Mouse (Mus musculus) midbrain, embryonic 10.5 days (tissue): ENCODE results near the gene Numbl. TPM values are rescaled to one million over a fixed set of nuclear protein-coding genes. Genes with fewer than 3 reads are reported as not detected.
A peak's percentile ranks its signal among the peaks of the same experiment; 100 is the strongest.

Source experiments
- DNase-seq: peaks from one replicate; pipeline ENCODE4 v3.0.0-alpha.2; 2017; ENCODE audit warnings: low spot score
- H3K27ac ChIP-seq: fragments of 300-500 bp; sonication (generic); replicated peaks from 2 replicates; pipeline ENCODE4 v1.5.1; 2016; ENCODE audit warnings: mild to moderate bottlenecking
- H3K27me3 ChIP-seq: fragments of 300-500 bp; sonication (generic); 2 replicates; pipeline ENCODE4 v1.6.1; 2016; ENCODE audit warnings: low read depth, mild to moderate bottlenecking; ENCODE audit not compliant: poor library complexity, severe bottlenecking
- H3K36me3 ChIP-seq: fragments of 300-500 bp; sonication (generic); 2 replicates; pipeline ENCODE4 v1.6.1; 2016; ENCODE audit warnings: mild to moderate bottlenecking, moderate library complexity
- H3K4me1 ChIP-seq: fragments of 300-500 bp; sonication (generic); 2 replicates; pipeline ENCODE4 v1.6.1; 2016
- H3K4me3 ChIP-seq: fragments of 300-500 bp; sonication (generic); 2 replicates; pipeline ENCODE4 v1.5.1; 2016; ENCODE audit warnings: mild to moderate bottlenecking, moderate library complexity
- H3K9me3 ChIP-seq: fragments of 300-500 bp; sonication (generic); replicated peaks from 2 replicates; pipeline ENCODE4 v1.6.1; 2016; ENCODE audit warnings: mild to moderate bottlenecking
- WGBS: fragments of 180-500 bp; shearing (Covaris S2); methylation state at CpG from one replicate; pipeline ENCODE4 v1.1.7; 2016; 5-methylcytosine and 5-hydroxymethylcytosine counted together
- polyA plus RNA-seq: library from polyadenylated mRNA; unstranded; fragments of >200 nt; fragmentation: Nextera tagmentation; extraction: Ambion mirVana; gene quantifications from 2 replicates; pipeline ENCODE4 v1.2.1, GENCODE M21; 2016

Gene Numbl
- 21.0 and 25.7 TPM in 2 replicates for polyA plus RNA-seq

DNA sequence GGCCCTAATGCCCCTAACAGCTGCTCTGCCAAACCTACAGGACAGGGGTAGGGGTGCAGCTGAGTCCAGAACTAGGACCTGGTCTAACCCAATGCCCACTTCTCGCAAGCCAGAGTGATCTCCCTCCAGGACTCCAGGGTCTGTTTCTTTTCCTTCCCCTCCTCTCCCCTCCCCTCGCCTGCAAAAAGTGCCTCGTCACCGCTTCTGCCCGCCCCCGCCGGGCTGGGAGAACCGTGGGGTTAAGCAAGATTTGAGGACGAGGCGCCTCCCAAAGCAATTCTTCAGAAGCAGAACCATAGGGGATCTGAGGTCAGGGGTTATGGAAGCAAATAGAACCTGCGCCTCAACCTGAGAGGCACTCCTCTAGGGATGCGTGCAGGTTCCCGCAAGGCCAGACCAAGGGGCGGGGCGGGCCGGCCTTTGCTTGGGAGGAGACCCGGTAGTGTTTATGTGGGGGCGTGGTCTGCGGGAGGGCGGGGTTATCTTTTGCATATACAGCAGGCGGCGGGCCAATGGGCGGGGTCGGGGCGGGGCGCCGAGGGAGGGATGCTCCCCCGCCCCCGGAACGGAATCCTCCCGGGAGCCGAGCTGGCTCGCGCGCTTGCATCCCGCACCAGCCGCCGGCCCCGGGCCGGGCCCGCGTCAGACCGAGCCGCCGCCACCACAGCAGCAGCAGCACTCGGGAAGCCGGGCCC lies at the start of gene Numbl:
Gene Numbl (plus strand): TSS at position 229 of the 695 bp plus-strand sequence.
- Histone ChIP-seq H3K9me3 (no peaks in the 10 kb centered on the region), H3K4me3 (peak within 1 kb of the TSS; percentile 92), H3K27me3 (peaks cover 11% of the 10 kb centered on the region), H3K27ac (peak within 1 kb of the TSS; percentile 94), H3K4me1 (peaks cover 59% of the 10 kb centered on the region), H3K36me3 (peaks cover 24% of the 10 kb centered on the region)
- WGBS = 1% methylated on average over 46 of the region's 47 CpGs
- peak; percentile 97 for DNase-seq

DNA sequence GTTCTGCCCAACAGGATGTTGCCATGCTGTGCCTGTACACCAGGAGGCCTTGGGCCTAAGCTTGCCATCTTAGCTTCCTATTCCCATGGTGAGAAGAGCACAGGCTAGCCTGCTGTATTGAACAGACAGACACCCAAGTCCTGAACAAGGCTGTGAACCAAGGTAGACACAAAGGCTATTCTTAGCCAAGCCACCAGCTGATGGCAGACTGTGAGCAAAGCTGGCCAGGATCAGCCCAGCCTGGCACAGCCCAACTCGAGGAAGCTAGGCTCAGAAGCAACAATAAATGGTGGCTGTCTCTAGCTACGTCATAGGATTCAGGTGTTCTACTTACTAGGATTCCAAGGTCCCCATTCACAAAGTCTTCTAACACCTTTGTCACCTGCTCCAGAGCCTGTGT lies 45.6 kb upstream of the Numbl start:
- H3K27ac ChIP-seq = no peak overlapping the region
- no peaks in the 10 kb centered on the region for H3K9me3 ChIP-seq
- no peaks in the 10 kb centered on the region for H3K27me3 ChIP-seq
- no peak for DNase-seq
- WGBS = 91% methylated on average over 2 of the region's 2 CpGs
- H3K36me3 ChIP-seq = peaks cover 92% of the 10 kb centered on the region
- H3K4me1 ChIP-seq = no peaks in the 10 kb centered on the region
- H3K4me3 ChIP-seq = no peak overlapping the region

- no peaks in the 10 kb centered on the region for H3K9me3 ChIP-seq
- peaks cover 69% of the 10 kb centered on the region for H3K36me3 ChIP-seq
- DNase-seq = no peak
- H3K27ac ChIP-seq = no peak overlapping the region
- peaks cover 3% of the 10 kb centered on the region; the same call in 1 of the 2 replicates for H3K4me1 ChIP-seq
- H3K4me3 ChIP-seq = no peak overlapping the region
- H3K27me3 ChIP-seq = no peaks in the 10 kb centered on the region
- 90% methylated on average over 7 of the region's 7 CpGs for WGBS
Measured at GRCm38 (mm10) chr7:27218586-27218985, 39.6 kb upstream of the Numbl start.

- peaks cover 58% of the 10 kb centered on the region for H3K36me3 ChIP-seq
- no peaks in the 10 kb centered on the region for H3K9me3 ChIP-seq
- 76% methylated on average over 11 of the region's 11 CpGs for WGBS
Measured at GRCm38 (mm10) chr7:27219937-27220336, 38.3 kb upstream of the Numbl start.

GRCm38 (mm10) chr7:27221939-27222338 lies 36.3 kb upstream of the Numbl start:
- H3K4me1 ChIP-seq = peaks cover 37% of the 10 kb centered on the region
- peaks cover 48% of the 10 kb centered on the region for H3K36me3 ChIP-seq
- no peak for DNase-seq
- H3K27me3 ChIP-seq = no peaks in the 10 kb centered on the region
- H3K9me3 ChIP-seq = no peaks in the 10 kb centered on the region
- no peak overlapping the region for H3K4me3 ChIP-seq
- WGBS = 89% methylated on average over 6 of the region's 6 CpGs
- no peak overlapping the region for H3K27ac ChIP-seq

More at GRCm38 (mm10) chr7:27219937-27220336, 38.3 kb upstream of the Numbl start:
- DNase-seq = no peak
- Histone ChIP-seq H3K27me3 (no peaks in the 10 kb centered on the region), H3K27ac (no peak overlapping the region), H3K4me3 (no peak overlapping the region), H3K4me1 (peaks cover 17% of the 10 kb centered on the region)

- no peak for DNase-seq
- WGBS = 84% methylated on average over 1 of the region's 1 CpGs
- H3K36me3 ChIP-seq = peaks cover 42% of the 10 kb centered on the region
- H3K27ac ChIP-seq = no peak overlapping the region
- H3K4me1 ChIP-seq = peaks cover 43% of the 10 kb centered on the region
- no peak overlapping the region for H3K4me3 ChIP-seq
- H3K9me3 ChIP-seq = no peaks in the 10 kb centered on the region
- H3K27me3 ChIP-seq = no peaks in the 10 kb centered on the region
Measured at GRCm38 (mm10) chr7:27222538-27222937, 35.7 kb upstream of the Numbl start.

DNA sequence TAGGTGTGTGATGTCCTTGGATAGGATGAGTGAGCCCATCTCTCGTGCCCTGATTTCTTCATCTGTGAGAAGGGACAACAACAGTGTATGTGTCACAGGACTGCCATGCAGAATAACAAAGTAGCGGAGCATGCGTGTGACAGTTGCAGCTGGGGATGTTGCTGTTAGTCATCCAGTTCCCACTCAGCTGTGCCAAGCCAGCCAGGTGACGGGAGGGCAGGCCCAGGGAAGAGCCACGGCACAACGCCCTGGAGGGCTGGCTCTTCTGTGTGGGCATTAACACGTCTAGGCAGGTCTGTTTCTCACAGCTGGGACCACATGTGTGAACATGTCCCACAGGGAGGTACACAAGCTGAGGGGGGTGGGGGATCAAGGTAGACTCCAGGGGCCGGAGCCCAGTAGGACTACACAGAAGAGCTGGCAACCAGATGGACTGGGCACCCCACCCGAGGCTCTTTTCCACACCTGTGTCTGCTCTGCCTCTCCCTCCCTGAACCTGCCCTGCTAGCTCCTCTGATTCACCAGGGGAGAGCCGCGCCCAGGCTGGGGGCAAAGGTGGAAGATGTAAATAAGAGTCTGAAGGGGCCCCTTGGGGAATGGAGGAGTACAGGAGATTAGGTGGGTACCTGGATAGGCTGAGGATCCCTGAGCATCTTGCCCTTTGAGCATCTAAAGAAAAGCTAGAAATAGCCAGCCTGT lies 33.2 kb upstream of the Numbl start:
- Histone ChIP-seq H3K27me3 (no peaks in the 10 kb centered on the region), H3K4me1 (peaks cover 53% of the 10 kb centered on the region), H3K4me3 (peak overlapping the region; percentile 80; the same call in 1 of the 2 replicates), H3K36me3 (peaks cover 20% of the 10 kb centered on the region), H3K27ac (0 out of 2 replicates have a peak overlapping the region, but pooled peaks have one; percentile 18), H3K9me3 (no peaks in the 10 kb centered on the region)
- WGBS = 93% methylated on average over 11 of the region's 11 CpGs
- DNase-seq = no peak

- H3K4me1 ChIP-seq = peaks cover 60% of the 10 kb centered on the region
- H3K9me3 ChIP-seq = no peaks in the 10 kb centered on the region
- no peak for DNase-seq
- H3K4me3 ChIP-seq = peak overlapping the region; percentile 80
- H3K27ac ChIP-seq = peak overlapping the region; percentile 92
- H3K27me3 ChIP-seq = no peaks in the 10 kb centered on the region
- H3K36me3 ChIP-seq = peaks cover 15% of the 10 kb centered on the region
- 33% methylated on average over 9 of the region's 9 CpGs for WGBS
Measured at GRCm38 (mm10) chr7:27227276-27227675, 31.0 kb upstream of the Numbl start.

GRCm38 (mm10) chr7:27227676-27228075 lies 30.6 kb upstream of the Numbl start:
- peaks cover 64% of the 10 kb centered on the region for H3K4me1 ChIP-seq
- peak overlapping the region; percentile 92 for H3K27ac ChIP-seq
- H3K27me3 ChIP-seq = no peaks in the 10 kb centered on the region

DNA sequence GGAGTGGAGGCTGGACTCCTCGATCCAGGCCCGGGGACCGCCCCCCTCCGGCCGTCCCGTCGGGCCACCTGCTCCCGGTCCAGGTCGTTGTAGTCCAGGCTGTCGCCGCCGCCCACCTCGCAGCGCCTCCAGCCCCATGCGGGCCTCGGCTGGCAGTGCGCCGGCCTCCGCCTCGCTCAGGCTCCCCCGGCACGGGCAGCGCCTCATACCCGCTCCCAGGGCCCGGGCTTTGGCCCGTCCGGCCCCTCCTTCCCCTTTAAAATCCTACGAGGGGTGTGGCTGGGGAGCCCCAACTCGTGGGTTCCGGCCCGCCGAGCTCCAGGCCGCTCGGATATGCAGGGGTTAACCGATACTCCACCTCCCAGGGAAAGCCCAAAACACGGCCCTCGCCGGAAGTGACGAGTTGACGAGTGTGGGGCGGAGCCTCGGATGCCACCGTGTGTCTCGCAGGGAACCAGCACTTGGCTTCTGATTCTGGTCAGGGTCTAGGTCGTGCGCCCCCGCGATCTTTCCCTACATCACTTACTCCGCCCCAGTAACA lies 29.9 kb upstream of the Numbl start, which contains the start of gene Itpkc:
Gene Itpkc (minus strand): TSS at position 381 of the 541 bp plus-strand sequence.
- DNase-seq = peak; percentile 97
- peak within 1 kb of the TSS; percentile 92 for H3K27ac ChIP-seq
- under 1% methylated on average over 49 of the region's 49 CpGs for WGBS
- peak within 1 kb of the TSS; percentile 80 for H3K4me3 ChIP-seq
- H3K27me3 ChIP-seq = no peaks in the 10 kb centered on the region
- H3K36me3 ChIP-seq = peaks cover 7% of the 10 kb centered on the region; the same call in 1 of the 2 replicates
- peaks cover 67% of the 10 kb centered on the region for H3K4me1 ChIP-seq
- H3K9me3 ChIP-seq = no peaks in the 10 kb centered on the region

More at GRCm38 (mm10) chr7:27227676-27228075, 30.6 kb upstream of the Numbl start:
- Histone ChIP-seq H3K9me3 (no peaks in the 10 kb centered on the region), H3K4me3 (peak overlapping the region; percentile 80), H3K36me3 (peaks cover 11% of the 10 kb centered on the region; the same call in 1 of the 2 replicates)
- DNase-seq = no peak
- WGBS = 4% methylated on average over 10 of the region's 10 CpGs

GRCm38 (mm10) chr7:27228865-27229264 lies 29.4 kb upstream of the Numbl start:
- no peak for DNase-seq
- Histone ChIP-seq H3K27me3 (no peaks in the 10 kb centered on the region), H3K27ac (peak overlapping the region; percentile 92), H3K4me3 (peak overlapping the region; percentile 80), H3K4me1 (peaks cover 67% of the 10 kb centered on the region), H3K9me3 (no peaks in the 10 kb centered on the region), H3K36me3 (peaks cover 6% of the 10 kb centered on the region; the same call in 1 of the 2 replicates)
- WGBS = 22% methylated on average over 6 of the region's 6 CpGs

DNA sequence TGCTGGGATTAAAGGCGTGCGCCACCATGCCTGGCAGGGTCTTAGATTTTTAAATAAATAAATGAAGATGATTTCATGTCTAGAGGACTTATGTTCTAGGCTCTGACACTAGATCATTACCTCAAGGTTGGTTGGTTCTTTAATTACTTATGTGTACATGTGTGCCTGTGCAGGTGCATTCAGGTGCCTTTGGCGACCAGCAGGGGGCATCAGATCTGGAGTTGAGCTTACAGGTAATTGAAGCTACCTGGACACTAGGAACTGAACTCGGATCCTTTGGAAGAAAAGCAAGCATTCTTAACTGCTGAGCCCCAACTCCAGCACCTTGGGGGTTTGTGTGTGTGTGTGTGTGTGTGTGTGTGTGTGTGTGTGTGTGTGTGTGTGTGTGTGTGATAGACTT lies 27.5 kb upstream of the Numbl start:
- Histone ChIP-seq H3K9me3 (no peaks in the 10 kb centered on the region), H3K4me1 (peaks cover 54% of the 10 kb centered on the region), H3K27me3 (no peaks in the 10 kb centered on the region), H3K36me3 (0 out of 2 replicates have a peak, but pooled peaks cover 2% of the 10 kb centered on the region), H3K27ac (no peak overlapping the region), H3K4me3 (no peak overlapping the region)
- 78% methylated on average over 4 of the region's 4 CpGs for WGBS
- DNase-seq = no peak
